Mouse (Mus musculus) embryonic facial prominence, embryonic 11.5 days (tissue): ENCODE results near the gene Madcam1. TPM values are rescaled to one million over a fixed set of nuclear protein-coding genes. Genes with fewer than 3 reads are reported as not detected.

Source experiments
- polyA plus RNA-seq: library from polyadenylated mRNA; unstranded; fragments of >200 nt; fragmentation: Nextera tagmentation; extraction: Ambion mirVana; gene quantifications from 2 replicates; pipeline ENCODE4 v1.2.1, GENCODE M21; 2014

Gene Madcam1
- polyA plus RNA-seq, 1 experiment from 2014 or later: 3.9 TPM

Other genes starting within 250 kb of the Madcam1 start
- not detected in 2 replicates for gene Vmn2r83, start 195.8 kb upstream of the Madcam1 start, polyA plus RNA-seq
- gene Plpp2, start 130.8 kb upstream of the Madcam1 start, polyA plus RNA-seq: 13.3 and 17.9 TPM in 2 replicates
- gene Mier2, start 109.4 kb upstream of the Madcam1 start, polyA plus RNA-seq: 39.4 and 41.7 TPM in 2 replicates
- gene Theg, start 77.2 kb upstream of the Madcam1 start, polyA plus RNA-seq: not detected in 2 replicates
- 0.04 TPM in 2 replicates for gene C2cd4c, start 50.5 kb upstream of the Madcam1 start, polyA plus RNA-seq
- gene Shc2, start 26.6 kb upstream of the Madcam1 start, polyA plus RNA-seq: 9.8 and 10.5 TPM in 2 replicates
- gene Odf3l2, start 18.8 kb upstream of the Madcam1 start, polyA plus RNA-seq: not detected in 2 replicates
- gene Tpgs1, start 4.8 kb downstream of the Madcam1 start, polyA plus RNA-seq: 65.6 and 67.3 TPM in 2 replicates
- gene Cdc34, start 17.6 kb downstream of the Madcam1 start, polyA plus RNA-seq: 150 and 157 TPM in 2 replicates
- gene Gzmm, start 24.5 kb downstream of the Madcam1 start, polyA plus RNA-seq: 0.77 TPM in 1 of 2 replicates, not detected in the other
- 630 and 667 TPM in 2 replicates for gene Bsg, start 39.9 kb downstream of the Madcam1 start, polyA plus RNA-seq
- 0.14 and 0.21 TPM in 2 replicates for gene Hcn2, start 52.1 kb downstream of the Madcam1 start, polyA plus RNA-seq
- gene Polrmt, start 82.0 kb downstream of the Madcam1 start, polyA plus RNA-seq: 30.5 and 35.6 TPM in 2 replicates
- 0.25 and 0.38 TPM in 2 replicates for gene Fgf22, start 90.5 kb downstream of the Madcam1 start, polyA plus RNA-seq
- gene Rnf126, start 102.4 kb downstream of the Madcam1 start, polyA plus RNA-seq: 65.1 and 72.7 TPM in 2 replicates
- 2.4 and 2.7 TPM in 2 replicates for gene Fstl3, start 112.7 kb downstream of the Madcam1 start, polyA plus RNA-seq
- not detected in 2 replicates for gene Prss57, start 126.4 kb downstream of the Madcam1 start, polyA plus RNA-seq
- 85.7 and 102 TPM in 2 replicates for gene Palm, start 129.0 kb downstream of the Madcam1 start, polyA plus RNA-seq
- 0.39 and 0.82 TPM in 2 replicates for gene Misp, start 156.4 kb downstream of the Madcam1 start, polyA plus RNA-seq
- gene Ptbp1, start 189.9 kb downstream of the Madcam1 start, polyA plus RNA-seq: 237 and 257 TPM in 2 replicates
- gene Prtn3, start 209.9 kb downstream of the Madcam1 start, polyA plus RNA-seq: 10.9 and 11.2 TPM in 2 replicates
- 78.3 and 85.8 TPM in 2 replicates for gene Plppr3, start 210.1 kb downstream of the Madcam1 start, polyA plus RNA-seq
- 0.50 and 0.88 TPM in 2 replicates for gene Elane, start 221.7 kb downstream of the Madcam1 start, polyA plus RNA-seq
- not detected in 2 replicates for gene Cfd, start 226.3 kb downstream of the Madcam1 start, polyA plus RNA-seq
- gene Med16, start 244.4 kb downstream of the Madcam1 start, polyA plus RNA-seq: 36.5 and 36.9 TPM in 2 replicates
- 4.3 and 11.5 TPM in 2 replicates for gene Gm26602, start 246.3 kb downstream of the Madcam1 start, polyA plus RNA-seq